Mouse (Mus musculus) mature B cell (primary cell): ENCODE data around the gene Vwc2.

Experiments
- in situ Hi-C: fragments of 300-500 bp; cut with MboI; formaldehyde crosslinking; loops from 2 replicates; pipeline ENCODE4 v1.14.3; 2019

The Vwc2 gene

DNA sequence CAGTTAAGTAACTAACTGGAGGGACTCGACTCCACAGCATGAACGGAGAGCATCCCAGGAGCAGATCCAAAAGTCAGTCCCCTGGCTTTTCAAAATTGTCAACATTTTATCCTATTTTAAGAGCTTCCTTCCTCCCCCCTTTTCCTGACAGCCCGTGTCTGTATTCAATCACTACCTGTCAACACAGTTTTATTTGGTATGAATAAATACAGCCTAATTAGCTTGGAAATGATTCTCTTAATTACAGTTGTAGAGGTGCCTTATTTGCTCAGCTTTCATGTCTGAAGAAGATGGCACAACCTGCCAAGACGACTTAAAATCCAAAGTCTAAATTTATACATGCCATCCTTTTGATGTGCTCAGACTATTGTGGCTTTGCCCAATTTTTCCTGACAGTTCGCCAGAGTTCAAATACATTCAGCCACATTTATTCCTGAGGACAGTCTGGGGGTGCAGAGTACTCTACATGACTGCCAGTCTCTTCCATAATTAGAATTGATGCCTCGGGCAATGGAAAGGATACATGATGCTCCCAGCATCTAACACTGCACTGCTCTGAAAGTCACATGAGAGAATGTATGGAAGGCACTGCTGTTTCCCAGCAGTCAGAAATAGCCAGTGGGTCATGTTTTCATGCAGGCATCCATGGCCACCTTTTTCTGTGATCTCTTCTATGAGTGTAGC is 128.8 kb downstream of the Vwc2 start:
- in situ Hi-C loops = no loop called here

- in situ Hi-C loops = no loop called here
These were observed 143.3 kb downstream of the Vwc2 start for GRCm38 (mm10) chr11:11257348-11257747.

DNA sequence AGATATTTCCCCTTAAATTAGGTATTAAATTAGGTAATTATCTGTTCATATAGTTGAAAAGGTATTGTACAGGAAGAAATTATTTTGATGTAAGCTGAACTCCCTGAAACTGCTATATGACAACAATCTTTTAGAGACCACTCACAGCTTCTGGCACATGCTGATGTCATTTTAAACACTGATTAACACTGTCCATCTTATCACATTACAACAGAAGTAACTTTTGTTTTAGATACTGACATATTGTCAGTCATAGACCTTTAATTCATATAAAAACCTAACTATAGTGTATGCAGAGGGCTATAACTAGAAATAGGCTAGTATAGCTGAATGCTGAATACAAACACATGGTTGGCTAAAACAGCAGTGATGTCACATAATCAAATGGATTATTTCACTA is 166.1 kb downstream of the Vwc2 start:
- in situ Hi-C loops = no loop called here

DNA sequence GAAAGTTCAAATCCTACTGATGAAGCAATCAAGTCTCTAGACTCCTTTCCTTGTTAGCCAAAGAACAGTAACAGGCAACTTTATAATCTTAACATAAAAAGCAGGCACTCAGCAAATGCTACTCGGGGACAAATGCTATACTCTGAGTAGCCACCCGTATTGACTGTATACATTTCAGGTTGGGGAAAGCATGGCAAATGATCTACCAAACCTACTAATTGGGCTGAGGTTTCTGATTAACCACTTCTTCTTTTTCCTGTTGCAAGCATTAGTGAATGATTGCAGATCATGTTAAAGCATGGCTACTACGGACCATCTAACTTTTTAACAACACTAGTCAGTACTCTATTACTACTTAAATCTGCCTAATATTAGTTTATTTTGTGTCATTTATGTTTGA is 169.5 kb downstream of the Vwc2 start:
- in situ Hi-C loops = no loop called here
